Mouse (Mus musculus): ENCODE measurements around the gene Apobec2. TPM values are rescaled to one million over a fixed set of nuclear protein-coding genes. Genes with fewer than 3 reads are reported as not detected.

Gene Apobec2
- total RNA-seq, 2 experiments from 2014 or later = not detected

GRCm38 (mm10) chr17:48416011-48416410 is 16.7 kb downstream of the Apobec2 start:
- no peak for DNase-seq (ENCODE audit: low spot score in 2 of 2)
- intact Hi-C loops (cut with DNase I) = loop anchor here (2.0 to 5.0 kb wide), 2 partner anchors 187 to 756 kb away; no protein-coding TSS in a partner anchor

- intact Hi-C loops (cut with DNase I) = no loop called here
- DNase-seq (ENCODE audit: low spot score in 2 of 2) = no peak
These were observed 21.5 kb downstream of the Apobec2 start for GRCm38 (mm10) chr17:48411241-48411640.

DNA sequence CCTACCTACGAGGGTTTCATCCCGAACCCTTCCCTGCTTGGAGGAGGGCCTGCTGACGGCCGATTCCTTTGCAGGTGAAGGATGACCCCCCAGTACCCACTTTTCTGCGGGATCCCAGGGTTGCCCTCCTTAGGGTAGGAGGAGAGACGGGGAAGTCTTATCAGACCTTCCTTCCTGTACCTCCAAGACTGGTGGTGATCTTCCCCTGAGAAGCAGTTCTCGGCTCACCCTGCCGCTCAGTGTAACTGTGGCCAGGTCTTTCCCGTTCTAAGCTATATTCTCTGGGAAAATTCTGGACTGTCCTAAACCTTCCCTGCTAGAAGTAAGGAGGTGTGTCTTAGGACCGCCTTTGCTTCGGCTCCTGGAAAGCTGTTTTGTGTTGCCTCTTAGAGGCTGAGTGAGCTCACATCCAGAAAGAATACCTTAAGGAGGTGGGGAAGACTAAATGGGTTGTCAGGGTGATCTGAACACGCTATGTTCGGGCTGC is 22.4 kb downstream of the Apobec2 start:
- intact Hi-C loops (cut with DNase I) = no loop called here
- DNase-seq (ENCODE audit: low spot score in 2 of 2) = no peak

DNA sequence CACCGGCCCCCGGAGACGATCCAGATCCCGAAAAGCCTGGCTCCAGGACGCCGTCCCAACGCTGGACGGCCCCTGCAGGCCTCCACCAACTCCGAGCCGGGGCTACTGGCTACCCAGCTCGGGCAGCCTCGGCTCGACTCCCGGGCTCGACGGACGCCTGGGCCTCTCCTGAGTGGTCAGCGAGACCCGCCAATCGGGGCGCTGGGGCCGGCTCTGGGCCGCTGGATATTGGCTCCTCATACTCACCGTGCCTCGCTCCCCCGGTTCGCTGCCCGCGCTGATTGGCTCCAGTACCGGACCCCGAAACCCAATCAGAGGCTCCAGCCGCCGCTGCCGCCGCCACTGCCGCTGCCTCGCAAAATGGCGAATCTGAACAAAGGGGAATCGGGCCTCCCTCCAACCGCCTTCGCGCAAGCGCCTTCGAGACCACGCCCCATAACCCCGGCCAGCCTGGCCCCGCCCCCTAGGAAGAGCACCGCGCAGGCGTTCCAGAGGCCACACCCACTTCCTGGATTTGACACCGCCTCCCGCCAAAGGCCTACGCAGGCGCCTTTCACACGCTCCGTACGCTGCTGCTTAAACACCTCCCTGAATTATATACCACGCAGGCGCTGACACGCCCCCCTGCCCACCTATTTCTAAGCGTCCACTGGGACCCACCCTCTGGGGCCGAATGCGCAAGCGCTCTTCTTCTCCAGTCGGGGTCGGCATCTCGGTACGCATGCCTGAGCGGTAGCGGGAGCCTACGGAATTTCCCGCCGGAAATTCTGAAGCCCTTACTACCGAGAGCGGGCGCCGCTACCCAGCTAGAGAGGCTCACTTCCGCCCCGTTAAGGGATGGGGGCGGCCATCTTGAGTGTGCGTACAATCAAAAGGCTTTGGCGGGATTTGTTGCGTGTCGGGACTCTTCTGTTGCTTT is 23.1 kb downstream of the Apobec2 start, which contains the start of the genes Nfya and Oard1:
Gene Nfya, minus strand, starts transcription at position 527 of the 919 bp plus-strand sequence.
Gene Oard1, plus strand, starts transcription at position 635 of the 919 bp plus-strand sequence.
- intact Hi-C loops (cut with DNase I) = loop anchor here (1.0 to 10.0 kb wide), 5 partner anchors 36 to 535 kb away; partner anchors contain the start of gene Trem2
- peak; percentile 99 to 100 for DNase-seq (ENCODE audit: low spot score in 2 of 2)

GRCm38 (mm10) chr17:48408526-48409291 is 24.0 kb downstream of the Apobec2 start:
- intact Hi-C loops (cut with DNase I) = loop anchor here (1.0 to 10.0 kb wide), 5 partner anchors 35 to 534 kb away; partner anchors contain the start of gene Trem2
- DNase-seq (ENCODE audit: low spot score in 2 of 2) = peak; percentile 65 to 70

GRCm38 (mm10) chr17:48407910-48408525 is 24.7 kb downstream of the Apobec2 start:
- DNase-seq (ENCODE audit: low spot score in 2 of 2) = no peak
- intact Hi-C loops (cut with DNase I) = loop anchor here (5.0 to 10.0 kb wide), 4 partner anchors 61 to 533 kb away; partner anchors contain the start of gene Trem2

DNA sequence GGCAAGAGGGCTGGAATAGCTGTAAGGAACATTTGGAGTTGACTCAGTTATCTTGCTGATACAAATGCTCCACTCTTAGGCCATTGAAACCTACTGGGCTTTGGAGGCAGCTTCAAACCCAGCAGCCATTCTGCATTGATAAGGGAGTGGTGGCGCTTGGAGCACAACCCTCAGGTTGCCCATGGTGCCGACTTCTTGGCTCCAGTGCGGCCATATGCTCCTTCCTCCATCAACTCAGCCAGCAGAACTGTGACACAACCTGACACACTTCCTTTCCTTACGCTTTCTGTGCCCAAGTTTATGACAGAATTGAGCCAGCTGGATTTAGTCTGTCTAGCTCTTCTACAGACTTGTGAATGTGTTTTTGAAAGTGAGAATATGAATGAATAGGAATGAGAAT is 25.6 kb downstream of the Apobec2 start:
- intact Hi-C loops (cut with DNase I) = loop anchor here (5.0 to 10.0 kb wide), 4 partner anchors 60 to 532 kb away; partner anchors contain the start of gene Trem2
- DNase-seq (ENCODE audit: low spot score in 2 of 2) = peak in 1 of 2 experiments; percentile 73

GRCm38 (mm10) chr17:48404706-48405105 is 28.0 kb downstream of the Apobec2 start:
- DNase-seq (ENCODE audit: low spot score in 2 of 2) = no peak
- intact Hi-C loops (cut with DNase I) = loop anchor here (5.0 to 10.0 kb wide), 4 partner anchors 57 to 530 kb away; partner anchors contain the start of gene Trem2

- no peak for DNase-seq (ENCODE audit: low spot score in 2 of 2)
- intact Hi-C loops (cut with DNase I) = loop anchor here (10.0 kb wide), 1 partner anchor 529 kb away; no protein-coding TSS in a partner anchor
These were observed 28.9 kb downstream of the Apobec2 start for GRCm38 (mm10) chr17:48403848-48404247.

DNA sequence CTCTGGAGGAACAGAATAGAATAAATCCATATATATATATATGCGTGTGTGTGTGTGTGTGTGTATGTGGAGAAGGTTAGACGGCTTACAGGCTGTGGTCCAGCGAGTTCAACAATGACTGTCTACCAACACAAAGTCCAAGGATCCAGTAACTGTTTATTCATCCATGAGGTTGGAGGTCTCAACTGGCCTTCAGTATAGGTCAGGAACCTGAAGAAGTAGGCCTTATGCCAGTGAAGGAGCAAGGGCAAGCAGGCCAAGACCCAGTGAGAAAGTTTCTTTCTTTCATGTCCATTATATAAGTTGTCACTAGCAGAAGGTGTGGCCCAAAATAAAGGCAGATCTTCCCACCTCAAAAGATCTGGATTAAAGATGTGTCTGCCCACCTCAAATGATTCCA is 30.0 kb downstream of the Apobec2 start:
- DNase-seq (ENCODE audit: low spot score in 2 of 2) = no peak
- intact Hi-C loops (cut with DNase I) = loop anchor here (10.0 kb wide), 1 partner anchor 528 kb away; no protein-coding TSS in a partner anchor

DNA sequence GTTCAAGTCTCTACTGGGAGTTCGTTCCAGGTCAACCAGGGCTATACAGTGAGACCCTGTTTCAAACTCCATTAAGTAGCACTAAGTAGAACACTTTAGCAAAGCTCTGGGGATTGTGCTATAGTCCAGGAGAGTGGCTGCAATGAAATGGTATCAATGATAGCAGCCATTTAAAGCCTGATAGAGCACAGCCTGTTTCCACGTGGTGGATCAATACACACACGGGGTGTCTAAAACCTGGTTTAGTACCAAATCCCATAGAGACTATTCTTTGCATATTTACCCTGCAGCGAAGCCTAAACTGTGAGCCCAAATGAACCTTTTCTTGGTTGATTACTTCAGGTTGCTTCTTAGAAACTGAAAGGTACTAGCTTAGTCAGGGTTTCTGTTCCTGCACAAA is 31.0 kb downstream of the Apobec2 start:
- DNase-seq (ENCODE audit: low spot score in 2 of 2) = no peak
- intact Hi-C loops (cut with DNase I) = loop anchor here (10.0 kb wide), 1 partner anchor 527 kb away; no protein-coding TSS in a partner anchor

DNA sequence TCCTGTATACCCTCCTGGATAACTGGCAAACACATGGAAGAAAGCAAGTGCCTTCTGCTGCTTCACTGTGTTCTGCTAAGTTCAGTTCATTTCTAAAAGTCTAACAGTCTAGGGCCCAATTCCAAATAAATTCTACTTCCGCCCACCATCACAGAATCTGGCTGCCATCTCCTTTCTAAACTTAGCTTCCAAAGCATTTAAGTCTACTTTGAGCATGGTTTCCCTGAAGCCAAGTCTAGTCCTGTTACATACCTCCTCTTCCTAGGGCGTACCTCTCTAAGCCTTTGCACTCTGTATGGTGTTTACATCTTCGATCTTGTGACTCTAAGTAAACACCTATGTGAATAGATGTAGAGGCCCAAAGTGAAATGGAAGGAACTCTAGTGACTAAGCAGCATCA is 40.1 kb downstream of the Apobec2 start:
- peak; percentile 56 to 94 for DNase-seq (ENCODE audit: low spot score in 2 of 2)
- intact Hi-C loops (cut with DNase I) = loop anchor here (1.0 to 5.0 kb wide), 3 partner anchors 19 to 115 kb away; no protein-coding TSS in a partner anchor

DNA sequence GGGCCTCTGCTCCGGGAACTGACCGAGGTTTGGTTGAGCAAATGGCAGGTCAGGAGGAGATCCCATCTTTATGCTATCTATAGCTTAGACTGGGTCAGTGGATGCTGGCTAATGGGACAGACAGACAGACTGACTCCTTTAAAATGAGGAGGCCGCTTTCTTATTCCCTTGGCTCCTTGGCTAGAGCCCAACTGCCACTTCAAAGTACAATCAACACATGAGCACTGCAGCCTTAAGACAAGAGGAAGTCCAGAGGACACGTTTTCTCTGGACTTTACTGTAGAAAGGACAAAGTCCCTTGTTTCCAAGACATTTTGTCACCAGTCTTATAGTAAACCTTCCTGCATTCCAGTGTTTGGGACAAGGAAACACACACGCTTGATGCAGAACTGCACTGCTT is 41.3 kb downstream of the Apobec2 start:
- intact Hi-C loops (cut with DNase I) = loop anchor here (5.0 kb wide), 2 partner anchors 64 to 114 kb away; no protein-coding TSS in a partner anchor

GRCm38 (mm10) chr17:48389442-48389841 is 43.3 kb downstream of the Apobec2 start:
- intact Hi-C loops (cut with DNase I) = no loop called here

More for the DNA sequence above, 41.3 kb downstream of the Apobec2 start:
- no peak for DNase-seq (ENCODE audit: low spot score in 2 of 2)

GRCm38 (mm10) chr17:48388666-48389065 is 44.1 kb downstream of the Apobec2 start:
- intact Hi-C loops (cut with DNase I) = no loop called here
- DNase-seq (ENCODE audit: low spot score in 2 of 2) = no peak

More at GRCm38 (mm10) chr17:48389442-48389841, 43.3 kb downstream of the Apobec2 start:
- no peak for DNase-seq (ENCODE audit: low spot score in 2 of 2)

DNA sequence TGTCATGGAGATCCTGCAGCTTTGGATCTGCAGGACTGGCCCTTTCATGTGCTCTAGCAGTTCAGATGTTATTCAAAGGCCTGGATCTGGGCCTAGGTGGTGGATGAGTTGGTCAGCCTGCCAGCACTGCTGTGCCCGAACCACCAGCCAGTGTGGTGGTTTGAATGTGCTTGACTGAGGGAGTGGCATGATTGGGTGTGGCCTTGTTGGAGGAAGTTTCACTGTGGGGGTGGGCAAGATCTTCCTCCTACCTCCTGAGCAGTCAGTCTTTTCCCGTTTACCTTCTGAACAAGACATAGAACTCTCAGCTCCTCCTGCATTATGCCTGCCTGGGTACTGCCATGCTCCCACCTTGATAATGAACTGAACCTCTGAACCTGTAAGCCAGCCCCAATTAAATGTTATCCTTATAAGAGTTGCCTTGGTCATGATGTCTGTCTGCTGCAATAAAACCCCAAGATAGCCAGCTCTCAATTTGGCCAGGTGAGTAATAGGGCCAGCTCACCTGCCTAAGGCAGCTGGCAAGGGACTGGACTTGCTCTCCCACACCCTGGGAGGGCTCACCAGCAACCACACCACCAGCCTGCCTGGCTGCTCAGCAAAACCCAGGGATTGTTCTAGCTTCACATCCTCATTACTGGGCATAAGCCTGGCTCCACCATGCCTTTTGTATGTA is 46.8 kb downstream of the Apobec2 start:
- intact Hi-C loops (cut with DNase I) = no loop called here
- no peak for DNase-seq (ENCODE audit: low spot score in 2 of 2)

DNA sequence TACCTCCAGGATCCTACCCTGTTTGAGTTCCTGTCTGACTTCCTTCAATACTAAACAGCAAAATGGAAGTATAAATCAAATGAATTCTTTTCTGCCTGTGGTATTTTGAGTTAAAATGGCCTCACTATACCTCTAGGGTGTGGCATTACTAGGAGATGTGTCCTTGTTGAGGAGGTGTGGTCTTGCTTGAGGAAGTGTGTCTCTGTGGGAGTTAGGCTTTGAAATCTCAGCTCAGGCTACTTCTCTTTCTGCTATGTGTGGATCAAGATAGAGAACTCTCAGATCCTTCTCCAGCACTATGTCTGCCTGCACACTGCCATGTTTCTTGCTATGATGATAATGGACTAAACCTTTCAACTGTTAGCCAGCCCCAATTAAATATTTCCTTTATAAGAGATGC is 53.7 kb downstream of the Apobec2 start:
- intact Hi-C loops (cut with DNase I) = no loop called here
- no peak for DNase-seq (ENCODE audit: low spot score in 2 of 2)

DNA sequence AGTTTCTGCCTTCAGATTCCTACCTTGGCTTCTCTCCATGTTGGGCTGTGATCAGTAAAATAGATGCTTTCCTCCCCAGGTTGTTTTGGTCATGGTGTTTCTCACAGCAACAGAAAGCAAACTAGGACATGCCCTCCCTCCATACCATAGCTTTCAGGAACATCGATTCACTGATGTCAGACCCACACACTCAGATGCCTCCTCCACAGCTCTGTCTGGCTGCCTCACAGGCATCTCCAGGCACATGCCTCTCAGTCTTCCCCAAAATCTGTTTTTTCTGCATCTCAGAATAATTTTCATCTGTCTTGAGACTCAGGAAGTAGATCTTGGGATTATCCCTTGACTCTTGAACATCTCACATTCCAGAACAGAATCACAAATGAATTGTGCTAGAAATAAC is 56.6 kb downstream of the Apobec2 start:
- intact Hi-C loops (cut with DNase I) = loop anchor here (1.0 kb wide), 1 partner anchor 50 kb away; no protein-coding TSS in a partner anchor

More for the DNA sequence above, 56.6 kb downstream of the Apobec2 start:
- DNase-seq (ENCODE audit: low spot score in 2 of 2) = peak in 1 of 2 experiments; percentile 83
